Mouse (Mus musculus) c-Kit-positive CD71-negative TER-119-negative erythroid progenitor cells, embryonic 14.5 days (primary cell): ENCODE measurements around the gene Klhdc2.

ENCODE experiments used
- DNase-seq: peaks from one replicate; pipeline ENCODE4 v3.0.0-alpha.2; 2013; ENCODE audit warnings: low read depth

Gene Klhdc2

GRCm38 (mm10) chr12:69300391-69300790, 3.9 kb downstream of the Klhdc2 start:
- DNase-seq: no peak

- no peak for DNase-seq
Observed at GRCm38 (mm10) chr12:69302171-69302570, 5.7 kb downstream of the Klhdc2 start.

- no peak for DNase-seq
Observed at GRCm38 (mm10) chr12:69304051-69304450, 7.6 kb downstream of the Klhdc2 start.

- no peak for DNase-seq
Observed at GRCm38 (mm10) chr12:69306333-69306732, 9.9 kb downstream of the Klhdc2 start.

- DNase-seq: no peak
Observed at GRCm38 (mm10) chr12:69309659-69310058, 13.2 kb downstream of the Klhdc2 start.

GRCm38 (mm10) chr12:69318431-69318830, 21.9 kb downstream of the Klhdc2 start:
- DNase-seq: no peak

GRCm38 (mm10) chr12:69331187-69331586, 34.7 kb downstream of the Klhdc2 start:
- peak; percentile 10 for DNase-seq

GRCm38 (mm10) chr12:69332147-69332546, 35.7 kb downstream of the Klhdc2 start:
- no peak for DNase-seq

GRCm38 (mm10) chr12:69333547-69333946, 37.1 kb downstream of the Klhdc2 start:
- peak; percentile 36 for DNase-seq

- no peak for DNase-seq
Observed at GRCm38 (mm10) chr12:69349928-69350327, 53.4 kb downstream of the Klhdc2 start.

GRCm38 (mm10) chr12:69351685-69352084, 55.2 kb downstream of the Klhdc2 start:
- no peak for DNase-seq

- peak; percentile 85 for DNase-seq
Observed at GRCm38 (mm10) chr12:69356546-69357299, 60.2 kb downstream of the Klhdc2 start, which contains the start of gene Nemf. Nemf (minus strand) TSS chr12:69357165.

GRCm38 (mm10) chr12:69357300-69357646, 60.8 kb downstream of the Klhdc2 start:
- no peak for DNase-seq
